Mouse (Mus musculus) embryo, embryonic 9.5 days (tissue): ENCODE data around the gene Rph3a.
"Not testable (repeated sequence)": the region's sequence is repeated elsewhere in the genome, so short reads cannot be mapped to it uniquely, and the experiment has no call there.

Experiments used
- DNase-seq: peaks from one replicate; pipeline ENCODE4 v3.0.0-alpha.2; 2017; ENCODE audit errors: extremely low spot score

The Rph3a gene

GRCm38 (mm10) chr5:120974522-120974921, 35.4 kb downstream of the Rph3a start:
- no peak for DNase-seq

- DNase-seq = no peak
These were observed 37.6 kb downstream of the Rph3a start for GRCm38 (mm10) chr5:120972278-120972677.

- no peak for DNase-seq
These were observed 38.6 kb downstream of the Rph3a start for GRCm38 (mm10) chr5:120971326-120971725.

DNA sequence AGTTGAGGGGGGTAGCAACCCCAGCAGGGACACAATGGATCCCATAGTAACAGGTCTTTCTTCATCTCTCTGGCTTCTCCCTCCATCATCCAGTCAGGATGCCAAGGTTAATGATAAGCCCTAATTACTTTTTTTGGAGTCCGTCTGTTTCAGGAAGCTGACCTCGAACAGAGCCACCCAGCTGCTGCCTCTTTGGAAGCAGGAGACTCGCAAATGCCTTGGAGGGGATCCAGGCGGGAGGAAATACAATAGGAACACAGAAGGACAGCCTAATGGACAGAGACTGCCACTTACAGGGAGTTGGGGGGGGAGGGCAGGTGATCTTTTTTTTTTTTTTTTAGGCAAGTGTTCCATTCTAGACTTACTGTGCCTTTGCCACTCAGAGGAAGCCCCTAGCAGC, 40.2 kb downstream of the Rph3a start:
- DNase-seq = no peak

GRCm38 (mm10) chr5:120968799-120969198, 41.1 kb downstream of the Rph3a start:
- DNase-seq = no peak

DNA sequence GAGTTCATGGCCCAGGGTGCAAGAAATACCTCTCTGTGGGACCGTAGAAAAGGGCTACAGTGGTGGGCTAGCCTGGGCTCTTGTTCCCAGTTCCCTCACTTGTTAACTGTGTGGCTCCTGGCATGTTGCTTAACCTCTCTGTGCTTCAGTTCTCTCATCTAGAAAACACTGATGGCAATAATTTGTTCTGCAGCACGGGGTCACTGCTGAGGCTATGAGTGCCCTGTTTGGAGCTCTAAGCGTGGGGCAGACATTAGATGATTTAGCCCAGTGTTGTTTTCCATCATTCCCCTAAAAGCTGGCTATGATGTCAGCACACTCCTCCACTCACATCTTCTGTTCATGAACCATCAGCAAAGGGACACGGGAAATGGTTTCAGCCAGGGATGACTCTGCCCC, 41.8 kb downstream of the Rph3a start:
- no peak for DNase-seq

DNA sequence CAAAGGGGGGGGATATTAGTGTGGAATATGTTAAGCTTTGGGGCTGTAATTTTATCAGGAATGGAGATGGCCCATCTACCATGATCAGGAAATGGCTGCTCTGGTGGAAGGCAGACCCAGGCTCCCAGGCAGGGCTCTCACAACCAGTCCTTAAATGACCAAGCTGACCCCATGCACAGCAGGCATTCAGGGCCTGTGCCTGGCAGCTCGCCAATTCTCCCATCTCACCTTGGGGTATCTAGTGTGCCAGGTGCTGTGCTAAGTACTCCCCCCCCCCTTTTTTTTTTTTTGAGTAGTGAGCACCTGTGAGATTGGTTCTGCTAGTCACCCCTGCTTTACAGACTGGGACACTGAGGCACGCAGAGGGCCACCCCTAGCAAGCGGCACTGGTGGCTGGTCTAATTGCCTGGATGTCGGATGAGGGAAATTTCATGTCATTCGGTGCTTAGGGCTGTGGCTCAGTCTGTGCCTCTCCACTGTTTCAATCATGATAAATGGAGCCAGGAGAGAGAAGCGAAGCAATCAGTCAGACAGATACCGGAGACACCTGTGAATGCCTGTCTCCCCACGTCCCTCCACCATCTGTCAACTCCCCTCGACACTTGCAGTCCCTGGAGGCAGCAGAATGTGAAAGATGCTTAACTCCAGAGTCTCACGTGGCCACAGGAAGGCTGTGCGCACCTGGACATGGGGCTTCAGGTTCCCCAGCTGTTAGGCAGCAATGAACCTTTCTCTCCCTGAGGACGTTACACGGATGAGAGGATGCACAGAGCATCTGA, 42.3 kb downstream of the Rph3a start:
- no peak for DNase-seq

- DNase-seq = no peak
These were observed 43.0 kb downstream of the Rph3a start for GRCm38 (mm10) chr5:120966894-120967293.

GRCm38 (mm10) chr5:120966156-120966555, 43.7 kb downstream of the Rph3a start:
- DNase-seq = no peak

DNA sequence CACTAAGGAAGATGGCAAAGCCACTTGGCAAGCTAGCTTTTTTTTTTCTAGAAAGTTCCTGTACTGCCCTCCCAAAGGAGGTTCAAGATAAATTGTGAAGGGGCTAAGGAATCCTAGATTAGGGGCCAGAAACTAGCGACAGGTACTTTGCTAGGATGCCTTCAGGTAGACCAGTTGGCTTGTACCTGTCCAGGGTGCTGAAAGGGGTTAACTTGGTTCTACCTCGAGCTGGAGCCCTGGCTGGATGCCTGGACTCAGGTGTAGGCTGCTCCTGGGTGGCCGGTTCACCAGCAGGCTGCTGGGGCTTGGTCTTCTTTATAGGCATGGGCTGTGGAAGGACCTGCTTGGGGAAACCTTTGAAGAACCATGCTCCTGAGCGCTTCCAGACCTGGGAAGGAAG, 48.9 kb downstream of the Rph3a start:
- DNase-seq = no peak

- peak; percentile 61 for DNase-seq
These were observed 55.9 kb downstream of the Rph3a start for GRCm38 (mm10) chr5:120953974-120954373.

- no peak for DNase-seq
These were observed 57.6 kb downstream of the Rph3a start for GRCm38 (mm10) chr5:120952242-120952770.

- no peak for DNase-seq
These were observed 67.8 kb downstream of the Rph3a start for GRCm38 (mm10) chr5:120942076-120942475.

DNA sequence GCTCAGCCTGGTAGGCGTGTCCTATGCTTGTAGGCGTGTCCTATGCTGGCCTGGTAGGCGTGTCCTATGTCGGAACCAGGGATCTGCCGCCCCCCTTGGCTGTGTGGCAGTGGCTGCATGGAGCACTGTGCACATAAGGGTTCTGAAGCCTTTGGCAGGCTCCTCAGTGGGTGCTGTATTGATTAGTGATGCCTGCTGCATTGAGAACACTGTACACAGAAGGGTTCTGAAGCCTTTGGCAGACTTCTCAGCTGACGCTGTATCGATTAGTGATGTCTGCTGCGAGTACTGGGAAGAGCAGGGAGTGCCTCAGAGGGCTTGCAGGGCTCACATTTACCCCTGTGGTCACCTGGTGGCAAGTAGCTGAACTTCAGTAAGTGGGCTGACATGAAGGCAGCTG, 71.3 kb downstream of the Rph3a start:
- no peak for DNase-seq

GRCm38 (mm10) chr5:120937841-120938240, 72.1 kb downstream of the Rph3a start:
- DNase-seq = no peak

DNA sequence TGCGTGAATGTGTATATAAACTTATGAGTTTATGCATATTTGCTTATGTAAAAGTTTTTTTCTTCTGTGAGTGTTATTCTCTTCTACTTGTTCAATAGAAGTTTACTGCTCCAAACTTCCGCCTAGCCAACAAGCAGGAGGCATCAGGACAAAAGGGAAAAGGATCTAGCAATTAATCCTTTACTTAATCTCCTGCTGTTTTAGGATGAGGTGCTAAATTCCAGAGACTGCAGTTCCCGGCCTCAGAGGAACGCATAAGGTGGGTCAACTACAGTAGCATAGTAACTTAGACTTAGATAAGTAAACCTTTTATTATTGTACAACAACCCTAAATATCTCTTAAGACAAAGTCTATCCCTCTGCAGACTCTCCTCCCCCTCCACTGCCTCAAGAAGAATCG, 75.9 kb downstream of the Rph3a start:
- DNase-seq = no peak

- DNase-seq = no peak
These were observed 82.9 kb downstream of the Rph3a start for GRCm38 (mm10) chr5:120927036-120927435.

DNA sequence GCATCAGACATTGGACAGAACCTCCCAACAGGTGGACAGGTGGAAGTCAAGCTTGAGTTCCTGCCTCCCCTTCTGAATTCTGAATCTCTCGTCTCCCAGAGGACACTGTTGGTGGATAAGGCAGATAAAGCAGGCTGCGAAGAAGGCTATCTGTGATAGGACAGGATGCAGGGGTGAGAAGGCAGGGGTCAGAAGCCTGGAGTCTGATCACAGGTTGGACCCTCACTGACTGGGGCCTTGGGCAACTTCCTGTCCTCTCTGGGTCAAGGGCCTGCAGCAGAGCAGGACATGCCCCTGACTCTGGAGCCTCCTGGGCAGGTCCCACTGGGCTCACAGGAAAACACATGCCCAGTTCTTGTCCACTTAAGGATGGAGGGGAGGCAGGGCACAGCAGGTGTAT, 83.6 kb downstream of the Rph3a start:
- DNase-seq = not testable (repeated sequence)

- not testable (repeated sequence) for DNase-seq
These were observed 85.4 kb downstream of the Rph3a start for GRCm38 (mm10) chr5:120924520-120924919.

- no peak for DNase-seq
These were observed 85.9 kb downstream of the Rph3a start for GRCm38 (mm10) chr5:120923969-120924368.

GRCm38 (mm10) chr5:120920296-120920695, 89.6 kb downstream of the Rph3a start:
- DNase-seq = no peak

GRCm38 (mm10) chr5:120919156-120919935, 90.5 kb downstream of the Rph3a start:
- not testable (repeated sequence) for DNase-seq

GRCm38 (mm10) chr5:120914204-120914603, 95.7 kb downstream of the Rph3a start, which contains the start of gene Oas1d:
Gene Oas1d (plus strand): TSS chr5:120914536.
- not testable (repeated sequence) for DNase-seq
